Comparison of ENCODE assay signal across 19 mouse cellular contexts in genomic region chr16:21830784-21831183, GRCm38 (mm10).
"Had no signal": no experiment of that assay in that cellular context is flagged by ENCODE, and none has a peak within 500 bp of the region (broad histone marks: within the 10 kb centered on the region; RNA-seq: fewer than 3 reads in every experiment).

No protein-coding gene starts in this region.

- H3K4me1 ChIP-seq: midbrain, embryonic 12.5 days; midbrain, embryonic 15.5 days had no signal

- DNase-seq: kidney, adult 2 months; kidney, postnatal 25 days; layer of hippocampus, postnatal 36 days; lung, postnatal 36 days; retina, postnatal 1 day; right cerebral cortex, postnatal 25 days; spleen, adult 18-20 months; thymus, adult 2 months; thymus, postnatal 14 days had no signal

- H3K4me3 ChIP-seq: layer of hippocampus, adult 2 months; left cerebral cortex, adult 2 months; liver, embryonic 15.5 days; midbrain, embryonic 12.5 days; midbrain, embryonic 15.5 days; neural tube, embryonic 13.5 days; stomach, embryonic 15.5 days had no signal

- H3K4me2 ChIP-seq: liver, embryonic 11.5 days; liver, embryonic 15.5 days; midbrain, embryonic 12.5 days; midbrain, embryonic 15.5 days; neural tube, embryonic 13.5 days; stomach, embryonic 15.5 days had no signal

- ATAC-seq: intestine, postnatal 0 days; midbrain, embryonic 15.5 days had no signal

- H3K9me3 ChIP-seq: liver, embryonic 15.5 days; midbrain, embryonic 12.5 days; midbrain, embryonic 15.5 days; neural tube, embryonic 13.5 days; stomach, embryonic 15.5 days had no signal

- H3K27me3 ChIP-seq: liver, embryonic 15.5 days; midbrain, embryonic 12.5 days; midbrain, embryonic 15.5 days; neural tube, embryonic 13.5 days; stomach, embryonic 15.5 days had no signal

- H3K36me3 ChIP-seq: liver, embryonic 15.5 days; midbrain, embryonic 12.5 days; midbrain, embryonic 15.5 days; neural tube, embryonic 13.5 days; stomach, embryonic 15.5 days had no signal

- H3K9ac ChIP-seq: liver, embryonic 15.5 days; midbrain, embryonic 12.5 days; midbrain, embryonic 15.5 days; neural tube, embryonic 13.5 days; stomach, embryonic 15.5 days had no signal

- H3K27ac ChIP-seq: kidney, postnatal 0 days; layer of hippocampus, adult 2 months; left cerebral cortex, adult 2 months; liver, embryonic 15.5 days; midbrain, embryonic 12.5 days; midbrain, embryonic 15.5 days; neural tube, embryonic 13.5 days; stomach, embryonic 15.5 days had no signal
